Mouse (Mus musculus): ENCODE results near the gene St13. TPM values are rescaled to one million over a fixed set of nuclear protein-coding genes. Genes with fewer than 3 reads are reported as not detected.
"Not testable (repeated sequence)": the region's sequence is repeated elsewhere in the genome, so short reads cannot be mapped to it uniquely, and the experiment has no call there.

St13 gene
- total RNA-seq (2021) = 100 to 1,000 TPM in 1 of 2 experiments, 10 to 100 TPM in 1; 86.8 to 114 TPM
- long read RNA-seq, experiment 1, transcript St13-205 (12 exons, 3,346 nt) = major isoform, 78 of 88 reads
- long read RNA-seq, experiment 1, partial matches to known transcripts = 7 of 88 reads
- long read RNA-seq, experiment 1, other reads (novel, unspliced or antisense) = 3 of 88 reads
- long read RNA-seq, experiment 2, transcript St13-205 (12 exons, 3,346 nt) = major isoform, 65 of 76 reads
- long read RNA-seq, experiment 2, partial matches to known transcripts = 5 of 76 reads
- long read RNA-seq, experiment 2, other reads (novel, unspliced or antisense) = 6 of 76 reads

- TF ChIP-seq CTCF (IDR thresholded peaks at IDR 0.05) = no peak
- intact Hi-C loops (cut with DNase I) = loop anchor here (5.0 kb wide), 2 partner anchors 37 to 188 kb away; partner anchors contain the start of genes Ep300 and Slc25a17
- peak within 1 kb of the TSS; percentile 88 for H3K4me3 ChIP-seq
- H3K27ac ChIP-seq = peak within 1 kb of the TSS; percentile 97
- DNase-seq = peak; percentile 98
These were observed at the start of gene St13, which contains the start of gene Xpnpep3 for GRCm38 (mm10) chr15:81399638-81400315. St13 (minus strand) TSS chr15:81400077. Xpnpep3 (plus strand) TSS chr15:81400138.

DNA sequence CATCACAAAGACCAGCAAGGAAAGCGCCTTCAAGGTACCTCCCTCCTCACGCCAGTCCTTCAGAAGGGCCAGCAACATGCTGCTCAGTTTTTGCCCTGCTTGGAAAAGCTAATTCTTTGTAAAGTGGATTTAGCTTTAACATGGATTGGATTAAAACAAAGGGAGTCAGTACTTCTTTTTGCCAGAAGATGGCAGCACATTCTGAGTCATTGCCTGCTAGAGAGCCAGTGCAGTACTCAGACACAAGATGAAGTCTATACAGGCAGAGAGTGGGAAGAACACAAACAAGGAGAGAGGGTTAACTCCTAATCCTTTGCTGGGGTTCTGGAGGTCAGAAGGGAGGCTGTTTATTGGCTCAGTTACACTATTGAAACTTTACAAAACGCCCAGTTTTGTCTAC, 48.6 kb upstream of the St13 start:
- Histone ChIP-seq H3K4me3 (no peak overlapping the region), H3K27ac (no peak overlapping the region)
- peak; percentile 28 for DNase-seq
- intact Hi-C loops (cut with DNase I) = loop anchor here (5.0 kb wide), 1 partner anchor 159 kb away; no protein-coding TSS in a partner anchor
- peak; percentile 94 for TF ChIP-seq CTCF (IDR thresholded peaks at IDR 0.05)

- Histone ChIP-seq H3K4me3 (no peak overlapping the region), H3K27ac (no peak overlapping the region)
- no peak for DNase-seq
- intact Hi-C loops (cut with DNase I) = no loop called here
- TF ChIP-seq CTCF (IDR thresholded peaks at IDR 0.05) = no peak
These were observed 39.4 kb upstream of the St13 start for GRCm38 (mm10) chr15:81439236-81439635.

GRCm38 (mm10) chr15:81438345-81438744, 38.5 kb upstream of the St13 start:
- intact Hi-C loops (cut with DNase I) = no loop called here
- H3K4me3 ChIP-seq = no peak overlapping the region
- no peak for TF ChIP-seq CTCF (IDR thresholded peaks at IDR 0.05)
- no peak overlapping the region for H3K27ac ChIP-seq
- DNase-seq = no peak

GRCm38 (mm10) chr15:81431195-81431594, 31.3 kb upstream of the St13 start:
- H3K27ac ChIP-seq = no peak overlapping the region
- no peak for TF ChIP-seq CTCF (IDR thresholded peaks at IDR 0.05)
- intact Hi-C loops (cut with DNase I) = no loop called here
- no peak overlapping the region for H3K4me3 ChIP-seq
- no peak for DNase-seq

GRCm38 (mm10) chr15:81427947-81428346, 28.1 kb upstream of the St13 start:
- Histone ChIP-seq H3K4me3 (no peak overlapping the region), H3K27ac (no peak overlapping the region)
- no peak for DNase-seq
- no peak for TF ChIP-seq CTCF (IDR thresholded peaks at IDR 0.05)
- intact Hi-C loops (cut with DNase I) = no loop called here

DNA sequence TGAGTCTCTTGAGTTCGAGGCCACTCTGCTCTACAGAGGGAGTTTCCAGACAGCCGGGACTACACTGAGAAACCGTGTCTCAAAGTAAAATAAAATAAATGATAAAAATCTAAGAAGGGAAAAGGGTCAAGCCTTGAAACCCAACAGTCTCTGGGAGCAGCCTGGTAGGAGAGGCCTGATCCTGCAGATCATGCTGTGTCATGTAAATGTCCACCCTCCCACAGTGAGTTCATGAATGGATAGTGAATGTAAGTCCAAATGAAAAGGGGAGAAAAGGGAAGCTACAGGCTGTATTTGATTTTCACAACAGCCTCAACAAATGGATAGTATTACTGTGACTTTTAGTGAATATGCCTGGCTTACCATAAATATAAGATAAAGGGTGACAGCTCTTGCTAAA, 25.4 kb upstream of the St13 start:
- Histone ChIP-seq H3K4me3 (no peak overlapping the region), H3K27ac (no peak overlapping the region)
- DNase-seq = no peak
- intact Hi-C loops (cut with DNase I) = no loop called here
- no peak for TF ChIP-seq CTCF (IDR thresholded peaks at IDR 0.05)

DNA sequence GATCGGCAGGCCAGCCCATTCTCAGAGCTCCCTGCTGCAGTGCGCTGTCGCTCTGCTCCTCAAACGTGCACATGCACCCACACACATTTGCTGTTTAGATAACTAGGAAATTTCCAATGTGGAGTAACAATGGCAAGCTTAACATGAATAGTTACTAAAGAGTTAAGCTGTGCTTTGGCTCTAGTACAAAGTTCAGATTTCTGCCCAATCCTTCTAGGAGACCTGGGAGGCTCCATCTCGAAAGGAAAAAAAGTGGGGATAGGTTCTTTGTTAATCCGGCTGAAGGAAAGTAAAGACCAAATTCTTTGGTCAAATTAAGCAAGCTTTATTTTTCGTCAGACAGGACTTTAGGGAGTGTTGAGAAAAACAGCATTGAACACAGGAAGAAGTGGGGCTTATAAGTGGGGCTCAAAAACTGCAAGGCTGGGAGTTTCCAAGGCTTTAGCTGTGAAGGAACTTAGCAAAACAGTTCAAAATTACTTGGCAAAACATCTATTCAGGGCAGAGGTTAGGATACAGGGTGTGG, 22.3 kb upstream of the St13 start:
- Histone ChIP-seq H3K4me3 (peak overlapping the region; percentile 1; the same call in 1 of the 2 replicates), H3K27ac (peak overlapping the region; percentile 54)
- no peak for TF ChIP-seq CTCF (IDR thresholded peaks at IDR 0.05)
- intact Hi-C loops (cut with DNase I) = no loop called here
- no peak for DNase-seq

- no peak overlapping the region for H3K4me3 ChIP-seq
- DNase-seq = no peak
- TF ChIP-seq CTCF (IDR thresholded peaks at IDR 0.05) = no peak
- H3K27ac ChIP-seq = peak overlapping the region; percentile 35; the same call in 1 of the 2 replicates
- intact Hi-C loops (cut with DNase I) = no loop called here
These were observed 21.6 kb upstream of the St13 start for GRCm38 (mm10) chr15:81421454-81421853.

DNA sequence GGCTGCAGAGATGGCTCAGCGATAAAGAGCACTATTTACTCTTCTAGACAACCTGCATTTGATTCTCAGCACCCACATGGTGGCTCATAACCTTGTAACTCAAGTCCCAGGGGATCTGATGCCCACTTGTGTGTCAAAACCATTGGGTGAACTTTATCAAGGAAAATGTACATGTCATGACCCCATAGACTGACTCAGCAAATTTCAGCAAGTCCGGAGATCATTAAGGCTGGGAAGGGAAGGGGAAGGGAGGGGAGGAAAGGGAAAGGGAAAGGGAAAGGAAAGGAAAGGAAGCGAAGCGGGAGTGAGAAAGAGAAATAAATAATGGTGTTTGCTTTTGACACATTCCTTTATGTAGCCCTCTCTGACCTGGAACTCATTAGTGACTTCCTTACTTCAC, 18.2 kb upstream of the St13 start:
- DNase-seq = no peak

DNA sequence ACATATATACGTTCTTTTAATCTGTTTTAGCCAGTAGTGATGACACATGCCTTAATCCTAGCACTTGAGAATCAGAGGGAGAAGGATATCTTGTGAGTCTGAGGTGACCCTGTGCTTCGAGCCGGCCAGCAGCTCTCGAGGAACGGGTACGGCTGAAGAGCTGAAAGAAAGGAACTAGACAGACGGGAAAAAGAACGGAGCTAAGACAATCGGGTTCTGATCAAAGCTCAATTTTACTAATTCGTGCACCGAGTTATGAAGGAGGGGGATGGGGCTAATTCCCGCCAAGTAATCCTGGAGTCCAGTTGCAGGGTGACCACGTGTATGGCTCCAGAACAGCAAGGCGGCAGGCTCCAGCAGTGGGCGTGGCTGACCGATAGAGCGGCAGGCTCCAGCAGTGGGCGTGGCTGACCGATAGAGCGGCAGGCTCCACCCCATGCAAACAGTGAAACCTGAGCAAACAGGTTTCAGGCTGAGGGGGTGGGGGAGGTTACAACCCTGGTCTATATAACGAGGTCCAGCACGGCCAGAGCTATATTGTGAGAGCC, 17.0 kb upstream of the St13 start:
- intact Hi-C loops (cut with DNase I) = not testable (repeated sequence)
- DNase-seq = peak; percentile 86
- Histone ChIP-seq H3K4me3 (peak overlapping the region; percentile 56), H3K27ac (peak overlapping the region; percentile 61; the same call in 1 of the 2 replicates)

More for the DNA sequence above, 18.2 kb upstream of the St13 start:
- TF ChIP-seq CTCF (IDR thresholded peaks at IDR 0.05) = no peak
- H3K4me3 ChIP-seq = no peak overlapping the region
- intact Hi-C loops (cut with DNase I) = no loop called here
- no peak overlapping the region for H3K27ac ChIP-seq

DNA sequence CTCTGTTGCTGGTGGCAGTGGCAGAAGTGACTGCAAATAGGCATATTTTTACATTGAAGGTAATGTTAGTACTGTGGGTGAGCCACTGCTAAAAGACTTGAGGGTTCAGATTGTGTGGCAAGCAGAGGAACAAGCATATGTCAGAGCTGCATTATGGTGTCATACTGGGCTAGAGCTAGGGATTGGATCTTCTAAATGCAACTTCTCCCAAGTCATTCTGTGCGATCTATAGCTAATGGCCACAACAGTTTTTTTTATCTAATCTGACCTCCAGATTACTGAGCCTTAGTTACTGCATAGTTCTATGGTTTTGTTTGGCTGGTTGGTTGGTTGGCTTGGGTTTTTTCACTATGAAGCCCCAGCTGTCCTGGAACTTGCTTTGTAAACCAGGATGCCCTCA, 8.3 kb upstream of the St13 start, which contains the start of gene Dnajb7:
TSS of gene Dnajb7 (minus strand) at position 101 of the 400 bp plus-strand sequence.
- H3K27ac ChIP-seq = no peak within 1 kb of the TSS
- intact Hi-C loops (cut with DNase I) = no loop called here
- H3K4me3 ChIP-seq = no peak within 1 kb of the TSS
- no peak for TF ChIP-seq CTCF (IDR thresholded peaks at IDR 0.05)
- DNase-seq = no peak

DNA sequence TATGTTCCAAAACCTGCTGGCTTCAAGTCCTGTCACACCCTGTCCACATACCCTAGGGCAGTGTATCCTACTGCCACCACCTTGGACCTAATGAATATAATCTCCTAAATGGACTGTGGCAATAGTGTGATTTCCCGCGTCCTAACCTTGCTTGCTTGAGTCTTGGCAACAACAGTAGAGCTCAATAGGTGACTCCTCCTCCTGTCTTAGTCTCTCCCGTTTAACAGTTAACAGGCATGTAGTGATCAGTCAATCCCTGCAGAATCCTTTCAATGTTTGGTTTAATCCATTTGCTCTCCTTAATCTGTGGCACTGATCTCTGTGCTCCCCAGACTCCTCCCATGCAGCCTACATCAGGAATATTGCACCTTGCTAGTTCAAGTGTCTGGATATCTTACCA, 5.1 kb upstream of the St13 start:
- H3K27ac ChIP-seq = no peak overlapping the region
- intact Hi-C loops (cut with DNase I) = no loop called here
- no peak for DNase-seq
- no peak overlapping the region for H3K4me3 ChIP-seq
- TF ChIP-seq CTCF (IDR thresholded peaks at IDR 0.05) = no peak
